Mouse (Mus musculus) megakaryocyte, embryonic 14.5 days (primary cell): ENCODE measurements around the gene Eefsec.

Experiments used
- FLI1 ChIP-seq: IDR thresholded peaks from 2 replicates; pipeline ENCODE4 v1.6.1; 2012; ENCODE audit warnings: low read length, inconsistent platforms, mixed read lengths
- GATA1 ChIP-seq: IDR thresholded peaks from 3 replicates; pipeline ENCODE4 v1.6.1; 2012; ENCODE audit warnings: mixed read lengths, low read length, inconsistent platforms, borderline replicate concordance

DNA sequence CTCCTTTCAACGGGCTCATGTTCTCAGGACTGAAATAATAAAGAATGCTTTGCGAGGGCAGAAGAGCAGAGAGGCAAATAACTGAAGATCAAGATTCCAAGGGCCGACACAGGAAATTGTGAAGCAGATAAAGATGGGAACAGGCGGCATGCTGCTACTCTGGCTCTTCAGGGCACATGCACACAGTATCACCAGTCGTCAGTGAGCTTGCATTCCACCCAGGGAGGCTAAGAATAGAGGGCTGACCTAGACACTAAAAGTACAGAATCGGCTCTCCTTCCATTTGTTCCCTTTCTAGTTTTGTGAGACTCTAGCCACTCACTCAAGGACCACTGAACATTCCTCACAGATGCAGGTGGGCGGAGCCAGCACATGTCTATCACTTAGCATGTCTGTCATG, 145.1 kb downstream of the Eefsec start:
- TF ChIP-seq GATA1 (no peak), FLI1 (no peak)
